Mouse (Mus musculus): ENCODE results near the gene Prkag2. TPM values are rescaled to one million over a fixed set of nuclear protein-coding genes. Genes with fewer than 3 reads are reported as not detected.
A peak's percentile ranks its signal among the peaks of the same experiment; 100 is the strongest.

Gene Prkag2
- polyA plus RNA-seq, 1 experiment from 2014 or later, result 38.3 TPM

DNA sequence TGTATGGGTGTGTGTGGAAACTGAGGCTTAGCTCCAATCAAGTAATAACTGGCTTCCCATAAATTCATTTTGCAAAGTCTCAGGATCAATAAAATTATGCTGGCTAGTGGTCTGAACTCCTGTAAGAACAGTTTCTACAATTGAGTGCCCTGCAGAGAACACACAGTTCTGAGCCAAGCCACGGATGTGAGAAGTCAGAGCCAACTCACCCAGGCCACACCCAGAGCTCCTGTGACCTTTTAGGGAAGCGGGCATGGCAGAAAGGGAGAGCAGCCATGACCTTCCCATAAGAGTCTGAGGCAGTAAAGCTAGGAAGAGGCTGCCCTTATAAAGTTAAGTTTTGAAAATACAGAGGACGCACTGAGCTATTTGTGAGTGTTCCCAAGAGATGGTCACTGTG lies 123.5 kb downstream of the Prkag2 start:
- H3K27ac ChIP-seq (ENCODE audit: low read depth, low read length), result peak overlapping the region; percentile 65
- H3K36me3 ChIP-seq (ENCODE audit: control insufficient read depth, insufficient read depth), result no peaks in the 10 kb centered on the region
- H3K4me2 ChIP-seq (replicated peaks; ENCODE audit: low read depth), result no peak overlapping the region
- H3K9ac ChIP-seq (ENCODE audit: low read depth, low read length), result no peak overlapping the region
- WGBS, result 44% methylated on average over 3 of the region's 3 CpGs
- no peaks in the 10 kb centered on the region for H3K9me3 ChIP-seq (ENCODE audit: control insufficient read depth)
- no peak for ATAC-seq
- peaks cover 28% of the 10 kb centered on the region for H3K4me1 ChIP-seq (replicated peaks; ENCODE audit: control insufficient read depth, insufficient read depth, low read length)
- H3K27me3 ChIP-seq (replicated peaks; ENCODE audit: control insufficient read depth, insufficient read depth, low read length), result no peaks in the 10 kb centered on the region
- H3K4me3 ChIP-seq (ENCODE audit: low read depth, low read length), result no peak overlapping the region
- no peak for TF ChIP-seq CTCF (IDR thresholded peaks at IDR 0.05; ENCODE audit: low read depth)

DNA sequence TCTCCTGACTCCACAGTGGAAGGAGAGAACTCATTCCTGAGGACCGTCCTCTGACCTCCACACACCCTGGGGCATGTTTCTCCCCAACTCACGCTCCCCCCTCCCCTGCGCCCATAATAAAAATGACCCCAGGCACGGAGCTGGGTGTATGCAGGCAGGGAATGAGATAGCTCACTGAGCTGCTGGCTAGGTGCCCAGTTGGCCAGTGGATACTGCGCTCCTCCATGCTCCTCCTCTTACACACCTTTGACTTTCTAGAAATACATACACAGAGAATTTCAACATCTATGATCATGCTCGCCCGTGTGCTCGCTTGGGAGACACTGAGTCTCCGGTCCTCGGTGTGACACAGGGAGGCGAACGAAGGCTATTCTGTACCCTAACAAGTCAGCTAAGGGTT lies 124.2 kb downstream of the Prkag2 start:
- Histone ChIP-seq H3K4me3 (ENCODE audit: low read depth, low read length) (no peak overlapping the region), H3K4me2 (replicated peaks; ENCODE audit: low read depth) (no peak overlapping the region), H3K9me3 (ENCODE audit: control insufficient read depth) (no peaks in the 10 kb centered on the region), H3K27ac (ENCODE audit: low read depth, low read length) (peak overlapping the region; percentile 65), H3K36me3 (ENCODE audit: control insufficient read depth, insufficient read depth) (no peaks in the 10 kb centered on the region), H3K27me3 (replicated peaks; ENCODE audit: control insufficient read depth, insufficient read depth, low read length) (no peaks in the 10 kb centered on the region), H3K4me1 (replicated peaks; ENCODE audit: control insufficient read depth, insufficient read depth, low read length) (peaks cover 28% of the 10 kb centered on the region), H3K9ac (ENCODE audit: low read depth, low read length) (no peak overlapping the region)
- 0 out of 2 replicates have a peak, but pooled peaks have one; percentile 1 for ATAC-seq
- no peak for TF ChIP-seq CTCF (IDR thresholded peaks at IDR 0.05; ENCODE audit: low read depth)
- 53% methylated on average over 12 of the region's 12 CpGs for WGBS

DNA sequence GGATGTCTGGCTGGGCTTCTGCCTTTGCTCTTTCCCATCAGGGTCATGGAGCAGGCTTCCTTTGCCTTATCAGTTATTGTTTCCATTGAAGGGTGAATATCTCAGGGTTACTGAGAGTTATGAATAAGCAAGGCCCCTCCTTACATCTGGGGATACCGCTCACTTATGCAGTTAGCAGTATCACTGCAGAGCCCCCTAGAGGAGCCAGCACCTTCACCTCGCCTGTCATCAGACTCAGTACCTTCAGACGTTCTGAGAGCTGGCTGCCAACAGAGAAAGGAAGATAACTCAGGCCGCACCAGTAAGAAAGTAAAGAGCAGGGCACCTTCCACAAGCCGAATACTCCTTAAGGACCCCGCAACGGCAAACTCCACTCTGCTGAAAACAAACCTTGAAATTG lies 125.3 kb downstream of the Prkag2 start:
- no peak for ATAC-seq
- Histone ChIP-seq H3K4me1 (replicated peaks; ENCODE audit: control insufficient read depth, insufficient read depth, low read length) (peaks cover 28% of the 10 kb centered on the region), H3K27ac (ENCODE audit: low read depth, low read length) (no peak overlapping the region; the same call in 1 of the 2 replicates), H3K9ac (ENCODE audit: low read depth, low read length) (no peak overlapping the region), H3K36me3 (ENCODE audit: control insufficient read depth, insufficient read depth) (no peaks in the 10 kb centered on the region), H3K4me3 (ENCODE audit: low read depth, low read length) (no peak overlapping the region), H3K9me3 (ENCODE audit: control insufficient read depth) (no peaks in the 10 kb centered on the region), H3K27me3 (replicated peaks; ENCODE audit: control insufficient read depth, insufficient read depth, low read length) (no peaks in the 10 kb centered on the region), H3K4me2 (replicated peaks; ENCODE audit: low read depth) (no peak overlapping the region)
- peak; percentile 50 for TF ChIP-seq CTCF (IDR thresholded peaks at IDR 0.05; ENCODE audit: low read depth)
- WGBS, result 58% methylated on average over 7 of the region's 7 CpGs

DNA sequence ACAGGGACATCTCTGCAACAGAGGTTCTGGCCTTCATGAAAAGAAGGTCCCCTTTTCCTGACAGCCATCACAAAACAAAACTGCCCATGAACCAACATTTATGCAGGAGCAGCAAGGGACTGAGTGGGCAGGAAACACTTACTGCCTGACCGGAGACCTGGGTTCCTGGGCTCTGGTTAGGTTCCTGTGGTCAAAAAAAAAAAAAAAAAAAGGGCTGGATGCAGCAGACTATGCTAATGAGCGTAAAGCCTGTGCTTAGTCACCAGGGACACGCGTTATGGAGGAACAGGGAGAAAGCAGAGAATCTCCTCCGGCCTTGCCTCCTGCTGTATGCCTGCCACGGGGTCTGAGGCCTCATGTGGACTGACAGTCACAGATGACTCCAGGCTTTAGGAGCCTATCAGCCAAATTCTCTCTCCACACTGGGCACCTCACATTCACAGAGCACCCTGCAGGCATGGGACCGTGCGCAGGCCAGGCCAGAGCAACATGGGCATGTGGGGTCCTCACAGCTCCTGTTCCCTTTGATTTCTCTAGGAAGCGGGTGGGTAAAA lies 126.7 kb downstream of the Prkag2 start:
- Histone ChIP-seq H3K4me2 (replicated peaks; ENCODE audit: low read depth) (no peak overlapping the region), H3K27ac (ENCODE audit: low read depth, low read length) (no peak overlapping the region; the same call in 1 of the 2 replicates)

DNA sequence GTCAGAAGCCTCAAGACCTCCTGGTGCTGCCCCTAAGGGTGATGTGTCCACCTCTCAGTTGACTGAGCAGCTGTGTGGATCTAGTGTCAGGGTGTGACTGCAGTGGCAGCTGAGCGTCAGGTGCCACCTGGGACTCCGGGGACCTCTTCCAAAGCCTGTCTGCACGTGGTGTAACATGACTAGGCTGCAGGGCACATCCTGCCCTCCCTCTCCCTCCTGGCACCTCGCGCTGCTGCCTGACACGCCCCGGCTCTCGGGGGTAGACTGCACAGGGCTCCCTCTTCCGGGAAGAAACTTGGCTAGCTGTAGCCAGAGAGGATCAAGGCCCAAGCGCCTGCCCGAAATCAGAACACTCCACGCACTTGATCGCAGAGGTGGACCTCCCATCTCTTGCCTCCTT lies 127.2 kb downstream of the Prkag2 start:
- ATAC-seq, result peak; percentile 70
- peak overlapping the region; percentile 36 for H3K27ac ChIP-seq (ENCODE audit: low read depth, low read length)
- H3K4me1 ChIP-seq (replicated peaks; ENCODE audit: control insufficient read depth, insufficient read depth, low read length), result peaks cover 23% of the 10 kb centered on the region
- H3K27me3 ChIP-seq (replicated peaks; ENCODE audit: control insufficient read depth, insufficient read depth, low read length), result no peaks in the 10 kb centered on the region
- no peak overlapping the region for H3K4me3 ChIP-seq (ENCODE audit: low read depth, low read length)
- H3K4me2 ChIP-seq (replicated peaks; ENCODE audit: low read depth), result no peak overlapping the region
- H3K36me3 ChIP-seq (ENCODE audit: control insufficient read depth, insufficient read depth), result no peaks in the 10 kb centered on the region
- H3K9me3 ChIP-seq (ENCODE audit: control insufficient read depth), result no peaks in the 10 kb centered on the region
- H3K9ac ChIP-seq (ENCODE audit: low read depth, low read length), result no peak overlapping the region
- peak; percentile 63 for TF ChIP-seq CTCF (IDR thresholded peaks at IDR 0.05; ENCODE audit: low read depth)
- WGBS, result 41% methylated on average over 13 of the region's 13 CpGs

More for the DNA sequence above, 126.7 kb downstream of the Prkag2 start:
- H3K27me3 ChIP-seq (replicated peaks; ENCODE audit: control insufficient read depth, insufficient read depth, low read length), result no peaks in the 10 kb centered on the region
- no peak overlapping the region for H3K4me3 ChIP-seq (ENCODE audit: low read depth, low read length)
- H3K36me3 ChIP-seq (ENCODE audit: control insufficient read depth, insufficient read depth), result no peaks in the 10 kb centered on the region
- WGBS, result 78% methylated on average over 9 of the region's 9 CpGs
- H3K9ac ChIP-seq (ENCODE audit: low read depth, low read length), result no peak overlapping the region
- H3K4me1 ChIP-seq (replicated peaks; ENCODE audit: control insufficient read depth, insufficient read depth, low read length), result peaks cover 24% of the 10 kb centered on the region
- no peak for TF ChIP-seq CTCF (IDR thresholded peaks at IDR 0.05; ENCODE audit: low read depth)
- no peaks in the 10 kb centered on the region for H3K9me3 ChIP-seq (ENCODE audit: control insufficient read depth)
- ATAC-seq, result no peak

DNA sequence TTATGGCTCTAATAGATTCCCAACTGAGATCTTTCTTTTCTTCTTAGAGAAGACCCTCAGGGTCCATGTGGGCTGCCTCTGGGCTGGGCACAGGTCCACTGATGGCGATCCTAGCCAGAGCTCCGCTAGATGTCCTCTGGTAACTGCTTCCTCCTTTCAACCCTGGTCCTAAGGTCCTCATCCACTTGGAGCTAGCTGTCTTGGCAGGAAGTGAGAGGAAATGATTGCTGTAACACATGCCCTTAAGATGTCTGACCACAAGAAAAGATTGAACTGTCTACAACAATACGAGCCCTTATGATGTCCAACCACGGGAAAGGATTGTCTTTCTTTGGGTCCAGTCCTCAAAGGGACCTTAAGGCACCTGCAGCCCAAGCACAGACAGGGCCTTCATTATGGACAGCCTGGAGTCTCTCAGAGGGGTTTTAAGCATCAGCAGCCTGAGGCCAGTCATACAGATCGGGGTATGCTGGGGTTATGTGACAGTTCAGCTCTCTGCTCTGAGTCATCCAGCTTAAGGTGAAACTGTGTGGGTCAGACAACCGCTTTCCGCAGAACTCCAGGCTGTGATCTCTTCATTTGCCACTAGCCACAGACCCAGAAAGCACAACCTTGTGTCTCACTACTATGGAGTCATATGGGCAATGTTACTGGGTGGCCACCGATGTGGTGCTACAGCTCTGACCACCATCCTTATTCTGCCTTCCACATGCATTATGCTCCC lies 129.7 kb downstream of the Prkag2 start:
- no peak for TF ChIP-seq CTCF (IDR thresholded peaks at IDR 0.05; ENCODE audit: low read depth)
- Histone ChIP-seq H3K4me3 (ENCODE audit: low read depth, low read length) (no peak overlapping the region), H3K27ac (ENCODE audit: low read depth, low read length) (no peak overlapping the region), H3K36me3 (ENCODE audit: control insufficient read depth, insufficient read depth) (no peaks in the 10 kb centered on the region), H3K4me1 (replicated peaks; ENCODE audit: control insufficient read depth, insufficient read depth, low read length) (peaks cover 15% of the 10 kb centered on the region), H3K4me2 (replicated peaks; ENCODE audit: low read depth) (no peak overlapping the region), H3K9ac (ENCODE audit: low read depth, low read length) (no peak overlapping the region), H3K9me3 (ENCODE audit: control insufficient read depth) (no peaks in the 10 kb centered on the region), H3K27me3 (replicated peaks; ENCODE audit: control insufficient read depth, insufficient read depth, low read length) (no peaks in the 10 kb centered on the region)
- no peak for ATAC-seq
- 89% methylated on average over 8 of the region's 8 CpGs for WGBS

Measured in intestine, postnatal 0 days (tissue).